Mouse (Mus musculus) lung, postnatal 14 days (tissue): Measurements from ENCODE around the gene Plppr3.

ENCODE experiments used
- DNase-seq: peaks from one replicate; pipeline ENCODE4 v3.0.0; 2021

Plppr3 gene

DNA sequence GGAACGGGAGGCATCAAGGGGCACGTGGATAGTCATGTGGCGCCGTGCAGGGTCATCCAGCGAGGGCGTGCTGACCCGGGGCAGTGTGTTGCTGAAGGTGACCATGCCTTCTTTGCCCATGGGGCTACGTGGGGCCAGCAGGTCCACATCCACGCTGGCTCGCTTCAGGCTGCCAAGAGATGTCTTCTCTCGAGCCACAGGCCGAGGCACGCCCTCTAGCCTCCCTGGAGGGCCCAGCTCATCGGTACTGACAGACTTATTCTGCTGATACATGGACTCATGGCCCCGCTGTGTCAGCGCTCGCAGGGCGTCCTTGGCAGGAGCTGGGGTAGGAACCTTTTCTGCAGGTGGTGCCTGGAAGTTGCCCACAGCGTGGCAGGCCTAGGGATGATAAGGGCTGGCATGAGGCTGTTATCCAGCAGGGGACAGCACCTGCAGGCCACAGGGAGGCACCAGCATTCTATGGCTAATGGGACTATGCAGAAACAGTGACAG lies 8.6 kb downstream of the Plppr3 start:
- DNase-seq, result no peak

DNA sequence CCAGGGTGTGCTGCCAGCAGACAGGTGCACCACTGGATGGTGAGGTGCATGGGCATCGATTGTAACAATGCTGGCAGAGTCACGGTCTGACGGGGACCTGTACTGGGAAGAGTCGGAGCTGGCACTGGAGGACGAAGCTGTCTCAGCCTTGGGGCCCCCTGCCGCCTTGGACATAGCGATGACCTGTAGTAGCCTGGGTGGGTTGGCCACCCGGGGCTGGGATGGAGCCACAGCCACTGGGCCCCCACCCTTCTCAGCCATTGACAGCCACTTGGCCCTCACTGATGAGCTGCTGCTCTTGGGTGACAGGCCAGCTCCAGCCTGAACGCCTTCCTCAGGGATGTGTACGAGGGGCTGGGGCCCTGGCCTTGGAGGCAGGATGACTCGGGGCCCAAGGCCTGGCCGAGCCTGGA lies 9.2 kb downstream of the Plppr3 start:
- no peak for DNase-seq

DNA sequence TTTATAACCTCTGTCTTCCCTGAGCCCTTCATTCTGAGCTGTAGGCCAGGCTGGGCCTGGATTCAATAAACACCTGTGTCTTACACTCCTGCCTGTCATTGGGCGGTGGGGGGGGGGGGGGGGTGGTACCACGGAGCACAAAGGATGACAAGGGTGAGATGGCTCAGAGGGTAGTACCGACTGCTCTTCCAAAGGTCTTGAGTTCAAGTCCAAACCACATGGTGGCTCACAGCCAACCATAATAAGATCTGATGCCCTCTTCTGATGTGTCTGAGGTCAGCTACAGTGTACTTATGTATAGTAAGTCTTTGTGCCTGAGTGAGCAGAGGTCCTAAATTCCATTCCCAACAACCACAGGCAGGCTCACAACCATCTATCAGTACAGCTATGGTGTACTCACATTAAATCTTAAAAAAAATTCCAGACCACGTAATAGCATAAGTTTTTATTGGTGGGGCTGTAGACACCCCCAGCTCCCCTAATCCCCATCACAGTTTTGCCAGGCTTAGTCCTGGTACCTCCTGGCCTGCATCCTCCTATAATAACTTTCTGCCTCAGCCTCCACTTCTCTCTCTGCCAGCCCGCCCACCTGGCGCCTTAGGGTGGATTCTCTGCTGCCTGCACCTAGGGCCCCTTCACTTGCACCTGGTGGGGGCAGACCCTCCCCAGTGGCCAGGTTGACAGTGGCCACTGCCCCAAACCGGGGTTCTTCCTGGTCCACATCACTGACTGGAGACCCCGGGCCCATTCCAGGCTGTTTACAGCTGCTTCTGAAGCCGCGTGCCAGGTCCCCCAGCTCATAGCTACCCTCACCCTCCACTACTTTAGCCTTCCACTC lies 9.9 kb downstream of the Plppr3 start:
- DNase-seq, result no peak

DNA sequence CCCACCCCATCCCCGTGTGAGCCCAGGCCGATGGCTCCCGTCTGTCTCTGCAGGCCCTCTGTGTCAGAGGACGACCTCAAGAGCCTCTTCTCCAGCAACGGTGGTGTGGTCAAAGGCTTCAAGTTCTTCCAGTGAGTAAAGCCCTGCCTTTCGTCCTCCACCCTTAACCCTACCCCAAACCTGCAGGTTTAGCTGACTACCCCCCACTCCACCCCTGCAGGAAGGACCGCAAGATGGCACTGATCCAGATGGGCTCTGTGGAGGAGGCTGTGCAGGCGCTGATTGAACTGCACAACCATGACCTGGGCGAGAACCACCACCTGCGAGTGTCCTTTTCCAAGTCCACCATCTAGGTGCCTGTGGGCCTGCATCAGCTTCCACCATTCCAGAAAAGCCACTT lies 11.5 kb downstream of the Plppr3 start:
- no peak for DNase-seq

DNA sequence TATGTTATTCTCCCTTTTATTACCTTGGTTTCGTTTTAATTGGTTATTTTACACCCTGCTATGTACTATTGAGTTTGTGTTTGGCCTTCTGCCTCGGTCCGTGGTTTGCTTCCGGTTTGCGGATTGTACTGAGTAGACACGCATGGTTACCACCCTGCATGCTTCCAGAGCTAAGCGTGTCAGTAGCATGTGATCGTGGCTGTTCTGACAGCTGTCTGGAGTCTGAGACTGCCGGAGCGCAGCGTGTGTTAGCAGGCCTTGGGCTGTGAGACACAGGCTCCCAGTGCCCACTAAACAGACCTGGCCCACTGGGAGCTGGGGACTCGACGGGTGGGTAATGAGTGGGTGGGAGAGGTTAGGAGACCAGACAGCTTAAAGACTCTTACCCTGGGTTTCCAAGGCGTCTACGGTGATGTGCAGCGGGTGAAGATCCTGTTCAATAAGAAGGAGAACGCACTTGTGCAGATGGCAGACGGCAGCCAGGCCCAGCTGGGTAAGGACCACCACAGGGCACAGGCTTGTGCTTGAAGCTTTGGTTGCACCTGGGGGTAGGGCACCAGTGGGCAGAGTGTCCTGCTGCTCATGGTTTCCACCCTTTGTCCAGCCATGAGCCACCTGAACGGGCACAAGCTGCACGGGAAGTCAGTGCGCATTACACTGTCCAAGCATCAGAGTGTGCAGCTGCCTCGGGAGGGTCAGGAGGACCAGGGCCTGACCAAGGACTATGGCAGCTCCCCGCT lies 12.2 kb downstream of the Plppr3 start:
- DNase-seq, result no peak

DNA sequence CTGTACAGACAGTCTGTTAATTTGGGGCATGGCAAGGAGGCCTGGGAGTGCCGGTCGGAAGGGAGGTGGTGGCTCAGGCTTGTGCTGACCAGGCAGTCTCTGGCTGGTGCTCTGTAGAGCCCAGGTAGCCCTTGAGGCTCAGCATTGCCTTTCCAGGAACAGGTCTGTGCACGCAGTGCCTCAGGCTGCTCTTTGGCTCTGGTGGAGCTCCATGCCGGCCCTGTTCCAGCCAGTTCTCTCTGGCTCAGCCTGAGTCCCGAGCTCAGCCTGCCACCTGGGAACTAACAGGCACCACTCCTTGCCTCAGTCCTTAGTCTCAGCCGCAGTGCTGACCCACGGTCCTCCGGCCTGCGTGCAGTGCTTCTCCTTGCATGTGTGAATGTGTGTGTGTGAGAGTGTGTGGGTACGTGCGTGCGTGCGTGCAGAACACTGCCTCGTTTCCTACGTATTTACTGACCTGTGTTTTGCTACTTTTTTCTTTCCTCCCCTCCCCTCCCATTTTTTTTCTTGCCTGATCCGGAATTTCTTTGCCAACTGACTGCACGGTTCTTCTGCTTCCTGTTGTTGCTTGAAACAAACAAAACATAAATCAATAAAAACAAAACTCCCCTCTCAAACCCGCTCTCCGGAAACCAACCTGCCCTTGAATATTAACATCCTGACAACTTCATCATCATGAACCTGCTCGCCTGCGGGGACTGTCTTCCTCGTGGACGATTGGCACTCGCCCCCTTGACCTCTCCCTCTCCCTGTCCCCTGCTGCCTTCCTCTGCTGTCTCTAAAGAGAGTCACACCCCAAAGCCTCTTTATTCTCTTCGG lies 13.0 kb downstream of the Plppr3 start:
- DNase-seq, result no peak

DNA sequence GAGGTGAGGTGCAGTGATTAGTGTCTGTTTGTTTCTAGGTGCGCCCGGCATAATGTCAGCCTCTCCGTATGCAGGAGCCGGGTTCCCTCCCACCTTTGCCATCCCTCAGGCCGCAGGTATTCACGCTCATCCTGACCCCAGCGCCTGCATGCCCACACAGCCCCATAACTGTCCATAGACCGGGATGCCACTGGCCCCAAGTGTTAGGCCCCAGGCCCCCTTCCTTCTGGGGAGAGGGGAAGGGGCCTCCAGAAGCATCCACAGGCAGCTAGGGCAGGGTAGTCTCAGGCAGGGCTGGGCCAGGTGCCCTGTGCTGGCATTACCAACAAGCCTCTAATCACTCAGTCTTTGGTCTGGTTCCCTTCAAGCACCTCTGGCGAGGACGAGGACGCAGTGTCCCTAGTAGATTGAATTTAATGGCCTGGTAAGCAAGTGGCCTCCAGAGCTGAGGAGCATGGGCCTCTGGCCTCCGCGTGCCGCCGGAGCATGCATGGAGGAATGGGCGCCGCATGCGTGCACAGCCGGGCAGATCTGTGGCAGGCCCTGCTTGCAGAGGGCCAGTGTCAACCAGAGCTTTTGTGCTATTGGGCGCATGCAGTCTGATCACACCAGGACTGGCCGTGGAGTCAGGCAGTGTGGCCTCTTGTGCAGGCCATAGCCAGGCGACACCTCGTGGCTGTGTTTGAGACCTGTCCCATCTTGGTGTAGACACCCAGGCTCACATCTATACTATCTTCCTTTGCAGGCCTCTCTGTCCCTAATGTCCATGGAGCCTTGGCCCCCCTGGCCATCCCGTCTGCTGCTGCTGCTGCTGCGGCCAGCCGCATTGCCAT lies 14.1 kb downstream of the Plppr3 start:
- DNase-seq, result no peak

DNA sequence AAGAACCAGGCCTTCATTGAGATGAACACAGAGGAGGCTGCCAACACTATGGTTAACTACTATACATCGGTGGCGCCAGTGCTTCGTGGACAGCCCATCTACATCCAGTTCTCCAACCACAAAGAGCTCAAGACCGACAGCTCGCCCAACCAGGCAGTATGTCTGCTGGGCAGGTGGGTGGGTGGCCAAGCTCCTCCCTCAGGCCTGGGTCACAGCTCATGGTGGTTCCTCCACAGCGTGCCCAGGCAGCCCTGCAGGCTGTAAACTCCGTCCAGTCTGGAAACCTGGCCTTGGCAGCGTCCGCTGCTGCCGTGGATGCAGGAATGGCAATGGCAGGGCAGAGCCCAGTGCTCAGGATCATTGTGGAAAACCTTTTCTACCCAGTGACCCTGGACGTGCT lies 15.3 kb downstream of the Plppr3 start:
- DNase-seq, result no peak

DNA sequence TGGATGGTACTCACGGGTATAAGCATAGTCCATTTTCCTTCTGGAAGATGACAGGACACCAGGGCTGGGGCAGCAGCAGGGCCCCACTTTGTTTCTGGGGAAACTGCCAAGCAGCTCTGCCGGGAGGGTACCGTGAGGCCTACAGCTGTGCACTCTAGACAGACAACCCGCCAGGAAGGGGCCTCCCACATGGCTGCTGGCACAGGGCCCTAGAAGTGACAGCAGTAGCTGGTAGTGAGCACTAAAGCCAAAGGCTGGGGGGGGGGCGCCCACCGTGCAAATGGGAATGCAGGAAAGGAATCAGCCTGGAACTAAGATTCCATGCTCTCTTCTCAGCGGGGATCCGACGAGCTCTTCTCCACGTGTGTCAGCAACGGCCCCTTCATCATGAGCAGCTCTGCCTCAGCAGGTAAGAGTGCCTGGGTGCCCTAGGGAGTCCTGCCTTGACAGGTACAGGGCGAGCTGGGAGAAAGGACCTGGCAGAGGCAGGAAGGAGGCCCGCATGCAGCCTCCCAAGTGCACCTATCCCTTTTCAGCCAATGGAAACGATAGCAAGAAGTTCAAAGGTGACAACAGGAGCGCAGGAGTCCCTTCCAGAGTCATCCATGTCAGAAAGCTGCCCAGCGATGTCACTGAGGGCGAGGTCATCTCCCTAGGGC lies 15.9 kb downstream of the Plppr3 start:
- peak; percentile 73 for DNase-seq

DNA sequence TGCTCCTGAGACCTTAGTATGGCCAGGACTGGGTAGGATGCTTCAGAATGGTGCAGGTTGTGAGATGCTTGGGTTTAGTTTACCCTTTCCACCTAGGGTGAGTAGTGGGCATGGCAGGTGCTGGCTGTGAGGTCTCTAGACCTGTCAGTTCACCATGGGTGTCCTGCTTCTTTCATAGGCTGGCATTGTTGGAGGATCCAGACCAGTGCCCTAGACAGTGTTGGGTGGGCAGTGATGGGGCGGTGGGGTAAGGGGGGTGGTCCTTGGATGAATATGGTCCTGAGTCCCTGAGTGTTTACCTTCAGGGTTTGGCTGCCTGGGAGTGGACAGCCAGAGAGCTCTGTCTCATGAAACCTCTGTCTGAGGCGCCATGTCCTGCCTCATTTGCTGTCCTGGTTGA lies 16.5 kb downstream of the Plppr3 start:
- no peak for DNase-seq

DNA sequence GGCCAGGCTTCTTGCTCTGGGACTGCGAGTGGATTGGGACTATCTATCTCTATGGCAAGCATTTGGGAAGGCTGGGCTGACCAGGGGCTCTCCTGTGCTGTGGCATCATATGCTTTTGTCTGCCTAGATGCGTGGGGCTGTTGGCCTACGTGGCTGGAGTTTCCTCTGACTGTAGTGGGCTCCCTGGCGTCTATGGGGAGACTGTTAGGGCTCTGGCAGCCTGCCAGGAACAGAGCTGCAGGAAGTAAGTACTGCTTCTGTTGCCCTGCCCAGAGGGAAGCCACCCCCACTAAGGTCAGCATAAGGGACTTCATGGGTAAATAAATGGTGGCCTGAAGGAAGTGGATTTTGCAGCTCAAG lies 17.0 kb downstream of the Plppr3 start:
- peak; percentile 86 for DNase-seq

DNA sequence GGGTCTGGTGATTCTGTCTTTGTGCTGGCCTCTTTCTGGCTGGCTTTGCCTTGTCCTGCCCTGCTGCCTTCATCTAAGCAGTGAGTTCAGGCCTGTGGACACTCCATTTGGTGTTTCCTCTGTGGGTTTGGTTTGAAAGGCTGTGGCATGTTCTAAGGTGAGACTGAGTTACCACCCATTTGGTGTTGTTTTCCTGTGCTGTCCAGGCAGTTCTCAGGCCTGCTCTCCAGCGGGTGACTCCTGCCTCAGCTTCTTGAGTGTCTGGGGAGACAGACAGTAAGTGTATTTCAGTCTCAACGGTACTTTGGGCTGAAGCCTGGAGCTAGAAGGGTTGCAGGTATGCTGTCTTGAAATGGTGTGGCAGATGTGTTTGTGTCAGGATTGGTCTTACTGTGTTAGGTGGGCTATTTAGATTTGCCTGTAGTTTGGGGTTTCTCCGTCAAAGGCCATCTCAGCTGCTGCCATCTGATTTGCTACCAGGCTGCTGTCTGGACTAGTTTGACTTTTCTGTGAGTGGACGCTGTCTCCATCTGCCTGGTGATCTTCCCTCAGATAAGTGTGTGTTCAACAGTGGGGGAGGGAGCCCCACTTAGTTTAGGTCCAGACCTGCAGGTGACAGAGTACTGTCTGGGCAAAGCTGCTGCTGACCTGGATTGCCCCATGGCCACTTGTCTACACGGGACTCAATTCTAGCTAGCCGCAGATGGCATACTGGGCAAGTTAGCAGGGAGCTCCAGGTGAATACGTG lies 17.6 kb downstream of the Plppr3 start:
- no peak for DNase-seq

DNA sequence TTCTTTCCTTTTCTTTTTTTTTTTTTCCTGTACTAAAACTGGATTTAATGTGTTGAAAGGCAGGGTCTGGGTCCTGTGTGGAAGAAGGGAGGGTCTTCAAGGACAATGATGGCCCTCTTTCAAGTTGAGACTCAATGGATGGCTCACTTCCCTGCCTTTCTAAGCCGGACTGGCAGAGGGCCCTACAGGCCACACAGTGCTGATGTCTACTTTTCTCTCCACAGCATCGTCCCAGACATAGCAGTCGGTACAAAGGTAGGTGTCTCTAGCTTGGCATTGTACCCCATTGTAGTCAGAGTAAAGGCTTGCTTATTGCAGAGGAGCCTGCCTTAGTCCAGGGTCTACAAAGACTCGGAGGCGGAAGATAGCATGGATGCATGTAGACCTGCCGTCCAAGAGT lies 18.2 kb downstream of the Plppr3 start:
- no peak for DNase-seq

DNA sequence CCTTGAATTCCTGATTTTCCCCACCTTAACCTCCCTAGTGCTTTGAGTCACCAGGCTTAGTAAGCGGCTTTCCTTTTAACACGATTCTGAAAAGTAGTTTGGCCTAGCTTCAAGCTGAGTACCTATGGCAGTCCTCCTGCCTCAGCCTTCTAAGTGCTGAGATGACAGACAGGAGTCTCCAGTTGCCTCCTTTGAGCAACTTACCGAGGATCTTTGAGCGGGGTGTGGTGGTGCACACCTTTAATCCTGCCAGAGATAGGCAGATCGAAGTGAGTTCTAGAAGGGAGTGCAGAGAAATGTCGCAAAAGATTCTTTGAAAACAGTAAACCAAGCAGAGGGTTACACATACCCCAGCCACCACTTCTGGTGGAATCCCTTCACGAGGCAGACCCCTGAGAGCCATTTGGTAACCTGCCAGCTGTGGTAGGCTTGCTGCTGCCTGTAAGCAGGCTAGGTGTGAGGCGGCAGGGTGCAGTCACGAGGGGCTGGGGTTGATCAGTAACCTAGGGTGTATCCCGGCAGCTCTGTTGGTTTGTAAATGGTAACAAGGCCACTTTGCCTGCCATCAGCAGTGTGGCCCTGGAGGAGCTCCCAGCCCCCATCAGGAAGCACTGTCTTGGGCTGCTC lies 18.8 kb downstream of the Plppr3 start:
- DNase-seq, result no peak

DNA sequence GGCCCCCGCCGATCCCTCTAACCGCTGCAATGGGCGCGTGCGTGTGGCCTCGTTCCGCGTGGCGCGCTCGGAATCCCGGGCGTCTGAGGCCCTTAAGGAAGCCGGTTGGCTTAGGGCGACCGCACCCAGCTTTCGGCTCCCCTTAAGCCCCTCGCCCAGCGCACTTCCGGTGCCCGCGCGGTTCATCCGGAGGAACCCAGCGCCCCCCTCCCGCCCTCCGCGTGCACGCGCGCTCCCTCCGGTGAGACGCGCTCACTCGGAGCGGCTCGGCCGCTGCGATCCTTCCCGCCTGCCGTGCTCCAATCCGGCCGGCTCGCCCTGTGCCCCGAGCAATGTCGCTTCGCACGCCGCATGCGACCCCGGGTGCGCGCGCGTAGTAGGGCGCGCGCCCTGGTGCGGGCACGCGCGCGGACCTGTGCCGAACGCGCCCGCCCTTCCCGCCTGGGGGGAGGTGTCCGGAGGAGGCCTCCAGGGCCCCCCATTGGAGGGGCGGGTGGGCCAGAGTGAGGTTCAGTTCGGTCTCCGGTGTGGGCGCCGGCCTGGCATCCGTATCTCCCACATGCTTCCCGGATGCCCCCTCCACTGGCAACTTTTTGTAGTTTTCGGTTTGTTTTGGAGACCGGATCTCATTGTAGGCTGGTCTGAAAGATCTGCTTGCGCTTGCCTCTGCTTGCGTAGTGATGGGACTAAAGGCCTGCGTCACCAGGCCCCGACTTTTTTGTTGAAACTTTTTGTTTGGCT lies 19.5 kb downstream of the Plppr3 start:
- DNase-seq, result peak; percentile 74

DNA sequence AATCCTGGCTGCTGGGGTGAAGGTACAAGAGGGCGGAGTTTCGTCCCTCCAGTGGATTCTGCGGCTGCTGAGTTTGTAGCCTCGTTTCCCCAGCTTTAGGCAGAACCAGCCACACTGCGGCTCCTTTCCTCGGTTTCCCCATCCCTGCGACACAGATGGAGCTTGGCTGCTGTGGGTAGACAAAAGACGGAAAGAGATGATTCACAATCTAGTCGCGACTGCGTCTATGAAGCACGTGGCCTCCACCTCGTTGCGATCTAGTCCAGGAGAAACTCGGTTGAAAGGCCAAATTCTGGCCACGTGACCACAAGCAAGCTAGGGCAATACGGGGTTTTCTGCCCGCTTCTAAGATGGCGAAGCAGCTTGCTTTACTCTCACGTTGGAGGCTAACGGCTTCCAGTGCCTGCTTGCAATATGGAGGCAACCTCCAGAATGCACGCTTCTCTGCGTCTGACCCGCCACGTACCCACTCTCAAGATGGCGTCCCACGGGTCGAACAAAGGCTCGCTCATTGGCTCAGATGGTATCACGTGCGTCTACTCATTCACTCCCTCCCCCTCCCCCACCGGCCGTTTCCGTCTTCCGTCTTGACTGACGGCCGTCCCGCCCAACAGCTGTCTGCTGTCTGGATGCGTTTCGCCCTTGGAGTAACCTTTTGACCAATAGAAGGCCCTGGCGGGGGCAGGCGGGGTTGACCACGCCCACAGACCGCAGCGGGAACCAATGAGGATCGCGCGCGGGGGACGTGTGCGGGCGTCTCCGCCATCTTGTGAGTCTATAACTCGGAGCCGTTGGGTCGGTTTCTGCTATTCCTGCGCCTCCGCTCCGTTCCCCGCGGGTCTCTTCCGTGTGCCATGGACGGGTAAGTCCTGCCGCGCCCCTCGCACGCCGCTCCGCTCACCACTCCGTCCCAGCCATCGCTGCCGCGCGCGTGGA lies 20.3 kb downstream of the Plppr3 start, which contains the start of gene Ptbp1:
Gene Ptbp1 (plus strand): TSS at position 568 of the 936 bp plus-strand sequence.
- peak; percentile 99 for DNase-seq

DNA sequence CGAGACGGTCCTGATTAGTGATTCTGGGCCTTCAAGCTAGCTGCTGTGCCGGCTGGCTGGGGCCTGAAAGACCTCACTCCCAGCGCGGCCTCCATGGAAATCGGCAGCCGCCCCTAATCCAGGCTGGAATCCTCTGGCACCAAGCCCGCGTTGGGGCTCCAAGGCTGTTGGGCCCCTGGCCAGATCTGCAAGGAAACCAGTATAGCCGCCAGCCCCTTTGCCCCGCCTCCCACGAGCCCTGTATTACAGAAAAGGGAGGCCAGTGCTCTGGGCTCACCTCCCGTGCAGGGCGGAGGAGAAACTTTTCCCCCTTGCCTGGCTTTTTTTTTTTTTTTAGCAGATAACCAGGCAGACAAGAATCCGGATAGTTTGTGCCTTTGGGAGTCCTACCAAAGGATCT lies 21.0 kb downstream of the Plppr3 start:
- peak; percentile 98 for DNase-seq

DNA sequence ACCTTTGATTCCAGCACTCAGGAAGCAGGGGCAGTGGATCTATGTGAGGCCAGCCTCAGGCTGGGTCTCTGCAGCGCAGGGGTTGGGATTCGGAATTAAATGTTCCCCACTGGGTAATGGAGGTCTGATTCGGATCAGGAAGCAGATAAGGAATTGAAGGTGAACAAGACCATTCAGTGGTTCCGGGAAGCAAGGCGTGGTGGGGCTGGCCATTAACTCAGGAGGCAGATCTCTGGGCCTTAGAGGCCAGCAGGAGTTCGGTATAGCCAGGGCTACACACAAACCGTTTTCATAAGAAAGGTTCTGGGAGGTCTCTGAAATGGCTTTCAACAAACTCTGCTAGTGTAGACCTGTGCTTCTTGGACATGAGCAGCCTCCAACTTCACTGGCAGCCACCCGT lies 21.6 kb downstream of the Plppr3 start:
- DNase-seq, result no peak
